Mouse (Mus musculus) heart, embryonic 14.5 days (tissue): ENCODE results near the gene Rgs3. TPM values are rescaled to one million over a fixed set of nuclear protein-coding genes. Genes with fewer than 3 reads are reported as not detected.
A peak's percentile ranks its signal among the peaks of the same experiment; 100 is the strongest.

Source experiments
- ATAC-seq: fragments of 200-750 bp; cut with Nextera tagmentation; 2 replicates; pipeline ENCODE4 v1.8.0; 2017; ENCODE audit warnings: low read depth, moderate TSS enrichment; ENCODE audit not compliant: insufficient number of reproducible peaks, insufficient read depth, low FRiP score
- H3K27ac ChIP-seq, 2 experiments: fragments of 200-500 bp in 1 of 2; fragments of 300-500 bp in 1 of 2; sonication (generic) in 1 of 2; replicated peaks in 1 of 2; 2 replicates each; pipeline ENCODE4 v1.5.1; 2012 to 2014; ENCODE audit warnings: low read depth in 2 of 2, low read length in 2 of 2, control low read depth in 1 of 2, mild to moderate bottlenecking in 1 of 2, mixed read lengths in 1 of 2; ENCODE audit not compliant: control insufficient read depth in 1 of 2, insufficient read depth in 1 of 2
- H3K27me3 ChIP-seq: fragments of 300-500 bp; sonication (generic); 2 replicates; pipeline ENCODE4 v1.6.1; 2014; ENCODE audit warnings: mild to moderate bottlenecking, low read length, control low read depth; ENCODE audit not compliant: control insufficient read depth, insufficient read depth
- H3K36me3 ChIP-seq: fragments of 300-500 bp; sonication (generic); 2 replicates; pipeline ENCODE4 v1.6.1; 2014; ENCODE audit warnings: mild to moderate bottlenecking, control low read depth, low read length, mixed read lengths; ENCODE audit not compliant: control insufficient read depth, insufficient read depth
- H3K4me1 ChIP-seq, 2 experiments: fragments of 200-500 bp in 1 of 2; fragments of 300-500 bp in 1 of 2; sonication (generic) in 1 of 2; 2 replicates each; pipeline ENCODE4 v1.6.1; 2012 to 2014; ENCODE audit warnings: low read length in 2 of 2, control low read depth in 1 of 2, mixed read lengths in 1 of 2; ENCODE audit not compliant: control insufficient read depth in 2 of 2, insufficient read depth in 2 of 2
- H3K4me2 ChIP-seq: fragments of 300-500 bp; sonication (generic); 2 replicates; pipeline ENCODE4 v1.6.1; 2014; ENCODE audit warnings: mild to moderate bottlenecking, low read length
- H3K4me3 ChIP-seq, 2 experiments: fragments of 200-500 bp in 1 of 2; fragments of 300-500 bp in 1 of 2; sonication (generic) in 1 of 2; 2 replicates each; pipeline ENCODE4 v1.5.1; 2012 to 2014; ENCODE audit warnings: low read length in 2 of 2, mild to moderate bottlenecking in 2 of 2, control low read depth in 1 of 2, low read depth in 1 of 2, moderate library complexity in 1 of 2; ENCODE audit not compliant: control insufficient read depth in 1 of 2, insufficient read depth in 1 of 2
- H3K9ac ChIP-seq: fragments of 300-500 bp; sonication (generic); 2 replicates; pipeline ENCODE4 v1.6.1; 2014; ENCODE audit warnings: mild to moderate bottlenecking, low read length
- H3K9me3 ChIP-seq: fragments of 300-500 bp; sonication (generic); 2 replicates; pipeline ENCODE4 v1.6.1; 2016; ENCODE audit warnings: low read length, control low read depth; ENCODE audit not compliant: control insufficient read depth
- WGBS: fragments of 180-500 bp; shearing (Covaris S2); extraction: QIAGEN DNeasy Blood & Tissue Kit; methylation state at CpG from one replicate; pipeline ENCODE4 v1.1.7; 2014; 5-methylcytosine and 5-hydroxymethylcytosine counted together
- polyA plus RNA-seq: library from polyadenylated mRNA; unstranded; fragments of >200 nt; fragmentation: Nextera tagmentation; extraction: Ambion mirVana; gene quantifications from 2 replicates; pipeline ENCODE4 v1.2.1, GENCODE M21; 2014

Gene Rgs3
- polyA plus RNA-seq, result 58.9 and 70.4 TPM in 2 replicates

GRCm38 (mm10) chr4:62559797-62560329 lies at the start of gene Rgs3:
Gene Rgs3, plus strand, starts transcription at chr4:62559847.
- H3K27me3 ChIP-seq, result peaks cover 51% of the 10 kb centered on the region
- H3K9me3 ChIP-seq, result no peaks in the 10 kb centered on the region
- no peaks in the 10 kb centered on the region for H3K36me3 ChIP-seq
- 57% methylated on average over 6 of the region's 6 CpGs for WGBS
- ATAC-seq, result no peak
- no peak within 1 kb of the TSS for H3K4me2 ChIP-seq
- H3K27ac ChIP-seq, result no peak within 1 kb of the TSS
- H3K4me3 ChIP-seq, result no peak within 1 kb of the TSS
- peaks cover 8 to 13% of the 10 kb centered on the region in 2 experiments for H3K4me1 ChIP-seq
- H3K9ac ChIP-seq, result no peak within 1 kb of the TSS

GRCm38 (mm10) chr4:62509946-62510345 lies 49.7 kb upstream of the Rgs3 start:
- peaks cover 68% of the 10 kb centered on the region for H3K36me3 ChIP-seq
- no peaks in the 10 kb centered on the region for H3K9me3 ChIP-seq
- H3K27ac ChIP-seq, result no peak overlapping the region
- WGBS, result 87% methylated on average over 11 of the region's 11 CpGs
- H3K9ac ChIP-seq, result no peak overlapping the region
- peaks cover 0 to under 1% of the 10 kb centered on the region in 2 experiments; a peak in 1 of 4 replicates for H3K4me1 ChIP-seq
- no peak for ATAC-seq
- H3K4me3 ChIP-seq, result no peak overlapping the region
- no peak overlapping the region for H3K4me2 ChIP-seq
- H3K27me3 ChIP-seq, result no peaks in the 10 kb centered on the region

GRCm38 (mm10) chr4:62513998-62514506 lies 45.6 kb upstream of the Rgs3 start:
- Histone ChIP-seq H3K4me1 (peaks cover 24 to 30% of the 10 kb centered on the region in 2 experiments), H3K4me2 (no peak overlapping the region), H3K4me3 (no peak overlapping the region), H3K9me3 (no peaks in the 10 kb centered on the region), H3K27me3 (no peaks in the 10 kb centered on the region), H3K27ac (no peak overlapping the region), H3K36me3 (peaks cover 50% of the 10 kb centered on the region), H3K9ac (no peak overlapping the region)
- WGBS, result 59% methylated on average over 11 of the region's 11 CpGs
- no peak for ATAC-seq

GRCm38 (mm10) chr4:62514995-62515394 lies 44.7 kb upstream of the Rgs3 start:
- Histone ChIP-seq H3K27me3 (no peaks in the 10 kb centered on the region), H3K9ac (no peak overlapping the region), H3K4me1 (peaks cover 24 to 31% of the 10 kb centered on the region in 2 experiments), H3K4me2 (no peak overlapping the region), H3K36me3 (peaks cover 41% of the 10 kb centered on the region), H3K4me3 (no peak overlapping the region), H3K27ac (peak overlapping the region in 1 of 2 experiments; percentile 77; a peak in 2 of 4 replicates), H3K9me3 (no peaks in the 10 kb centered on the region)
- no peak for ATAC-seq
- WGBS, result 85% methylated on average over 7 of the region's 7 CpGs

- Histone ChIP-seq H3K9me3 (no peaks in the 10 kb centered on the region), H3K27ac (peak overlapping the region; percentile 77 to 80), H3K4me1 (peaks cover 24 to 31% of the 10 kb centered on the region in 2 experiments), H3K4me3 (no peak overlapping the region), H3K4me2 (peak overlapping the region; percentile 14; the same call in 1 of the 2 replicates), H3K27me3 (no peaks in the 10 kb centered on the region), H3K9ac (peak overlapping the region; percentile 16; the same call in 1 of the 2 replicates), H3K36me3 (peaks cover 36% of the 10 kb centered on the region)
- ATAC-seq, result no peak
- WGBS, result 35% methylated on average over 3 of the region's 3 CpGs
These were observed 44.2 kb upstream of the Rgs3 start for GRCm38 (mm10) chr4:62515490-62515889.

- WGBS, result 43% methylated on average over 2 of the region's 2 CpGs
- 0 out of 2 replicates have a peak, but pooled peaks have one; percentile 36 for ATAC-seq
- H3K4me2 ChIP-seq, result peak overlapping the region; percentile 14; the same call in 1 of the 2 replicates
- peak overlapping the region; percentile 77 to 80 for H3K27ac ChIP-seq
- H3K4me3 ChIP-seq, result no peak overlapping the region
- H3K9me3 ChIP-seq, result no peaks in the 10 kb centered on the region
- no peaks in the 10 kb centered on the region for H3K27me3 ChIP-seq
- peaks cover 30% of the 10 kb centered on the region for H3K36me3 ChIP-seq
- H3K9ac ChIP-seq, result no peak overlapping the region
- H3K4me1 ChIP-seq, result peaks cover 24 to 31% of the 10 kb centered on the region in 2 experiments
These were observed 43.6 kb upstream of the Rgs3 start for GRCm38 (mm10) chr4:62516079-62516478.

GRCm38 (mm10) chr4:62516579-62516978 lies 43.1 kb upstream of the Rgs3 start:
- H3K4me3 ChIP-seq, result no peak overlapping the region

More at GRCm38 (mm10) chr4:62516579-62516978, 43.1 kb upstream of the Rgs3 start:
- no peaks in the 10 kb centered on the region for H3K27me3 ChIP-seq
- 53% methylated on average over 1 of the region's 1 CpGs for WGBS
- peaks cover 27% of the 10 kb centered on the region for H3K36me3 ChIP-seq
- peak overlapping the region; percentile 14; the same call in 1 of the 2 replicates for H3K4me2 ChIP-seq
- ATAC-seq, result no peak
- no peaks in the 10 kb centered on the region for H3K9me3 ChIP-seq
- H3K27ac ChIP-seq, result peak overlapping the region; percentile 77 to 80
- peak overlapping the region; percentile 30; the same call in 1 of the 2 replicates for H3K9ac ChIP-seq
- peaks cover 24 to 31% of the 10 kb centered on the region in 2 experiments for H3K4me1 ChIP-seq
